Mouse (Mus musculus) ES-Bruce4 (cell line): ENCODE results near the gene Mamstr.

ENCODE experiments used
- CTCF ChIP-seq: IDR thresholded peaks from one replicate; pipeline ENCODE4 v1.8.1; 2011; ENCODE audit warnings: low read depth, low read length
- POLR2A ChIP-seq: IDR thresholded peaks from one replicate; pipeline ENCODE4 v1.8.1; 2011; ENCODE audit warnings: low read length; ENCODE audit not compliant: insufficient read depth

DNA sequence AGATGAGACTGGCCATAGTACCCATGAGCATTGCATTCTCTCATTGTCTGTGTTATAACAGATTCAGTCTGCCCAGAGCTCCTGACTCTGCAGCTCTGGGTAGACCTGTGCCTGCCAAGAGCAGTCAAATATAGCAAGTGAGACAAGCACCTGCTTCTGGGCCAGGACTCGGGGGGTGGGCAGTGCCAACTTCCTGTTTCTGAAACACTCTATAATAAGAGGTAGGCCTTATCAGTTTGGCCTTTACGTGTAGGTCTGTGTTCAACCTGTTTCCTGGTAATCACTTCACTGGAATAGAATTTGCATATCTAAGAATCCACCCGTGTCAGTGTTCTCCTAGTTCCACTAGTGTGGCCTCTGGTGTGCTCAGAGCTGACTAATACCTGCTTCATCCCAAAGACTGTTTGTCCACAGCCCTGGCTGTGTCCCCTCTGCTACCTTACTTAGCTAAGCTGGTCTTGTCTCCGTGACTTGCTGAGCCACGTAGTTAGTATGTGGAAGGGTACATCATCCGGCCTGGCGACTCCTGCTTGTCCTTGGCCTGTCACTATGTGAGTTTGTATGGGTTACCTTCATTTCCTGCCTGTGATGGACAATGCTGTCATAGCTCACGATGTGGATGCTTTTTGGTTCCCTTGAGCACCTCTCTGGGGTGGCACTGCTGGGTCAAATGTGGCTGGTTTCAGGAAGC lies 41.4 kb downstream of the Mamstr start:
- TF ChIP-seq CTCF (no peak), POLR2A (no peak)
